Comparison of ENCODE assay signal across 26 mouse cellular contexts in the genomic region with DNA sequence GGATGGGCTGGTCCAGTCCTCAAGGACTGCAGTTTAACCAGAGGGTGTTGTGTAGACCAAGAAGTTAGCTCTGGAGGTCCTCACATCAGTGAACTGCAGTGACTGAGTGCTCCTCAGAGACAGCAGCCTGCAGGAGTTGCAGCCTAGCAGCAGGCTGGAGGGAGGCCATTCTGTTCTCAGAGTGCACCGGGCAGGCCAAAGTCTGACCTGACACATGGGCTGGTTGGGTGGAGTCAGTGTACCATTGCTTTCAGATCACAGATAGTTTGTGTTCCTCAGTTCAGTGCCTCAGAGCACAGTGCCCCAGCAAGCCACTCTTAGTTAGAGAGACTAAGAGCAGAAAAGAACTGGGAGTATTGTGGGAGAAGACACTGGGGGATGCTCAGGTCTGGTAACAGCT. TPM values are rescaled to one million over a fixed set of nuclear protein-coding genes. Genes with fewer than 3 reads are reported as not detected.
DNase-seq lines count a peak whose midpoint lies in the region; ATAC-seq and TF ChIP-seq lines count a peak whose summit lies in the region.
"Had no signal": no experiment of that assay in that cellular context is flagged by ENCODE, and none has a peak within 500 bp of the region (broad histone marks: within the 10 kb centered on the region; RNA-seq: fewer than 3 reads in every experiment).

No protein-coding gene starts in this region.

- H3K27me3 ChIP-seq in kidney, embryonic 15.5 days = no peaks in the 10 kb centered on the region
- H3K27me3 ChIP-seq in intestine, embryonic 15.5 days (replicated peaks) = no peaks in the 10 kb centered on the region
- H3K27me3 ChIP-seq in midbrain, postnatal 0 days (ENCODE audit: insufficient read depth, low read length) = no peaks in the 10 kb centered on the region
- H3K27me3 ChIP-seq: CH12.LX; forebrain, embryonic 13.5 days; heart, embryonic 13.5 days; hindbrain, embryonic 15.5 days; limb, embryonic 12.5 days had no signal

- peaks cover 100% of the 10 kb centered on the region for H3K36me3 ChIP-seq in kidney, embryonic 15.5 days
- peaks cover 74% of the 10 kb centered on the region for H3K36me3 ChIP-seq in intestine, embryonic 15.5 days
- peaks cover 78% of the 10 kb centered on the region for H3K36me3 ChIP-seq in midbrain, postnatal 0 days (ENCODE audit: insufficient read depth, low read length)

- H3K4me1 ChIP-seq in kidney, embryonic 15.5 days = no peaks in the 10 kb centered on the region
- H3K4me1 ChIP-seq in intestine, embryonic 15.5 days (replicated peaks) = no peaks in the 10 kb centered on the region
- H3K4me1 ChIP-seq in midbrain, postnatal 0 days (ENCODE audit: insufficient read depth, low read length) = no peaks in the 10 kb centered on the region
- H3K4me1 ChIP-seq: forebrain, embryonic 13.5 days; heart, embryonic 13.5 days; hindbrain, embryonic 15.5 days; limb, embryonic 12.5 days had no signal

- H3K4me2 ChIP-seq in kidney, embryonic 15.5 days = no peak overlapping the region
- no peak overlapping the region for H3K4me2 ChIP-seq in intestine, embryonic 15.5 days (replicated peaks)
- H3K4me2 ChIP-seq in midbrain, postnatal 0 days (ENCODE audit: low read depth, low read length, poor library complexity, severe bottlenecking) = no peak overlapping the region
- H3K4me2 ChIP-seq: forebrain, embryonic 13.5 days; heart, embryonic 13.5 days; hindbrain, embryonic 15.5 days; limb, embryonic 12.5 days had no signal

- no peaks in the 10 kb centered on the region for H3K9me3 ChIP-seq in kidney, embryonic 15.5 days (replicated peaks)
- H3K9me3 ChIP-seq in intestine, embryonic 15.5 days = no peaks in the 10 kb centered on the region
- H3K9me3 ChIP-seq in midbrain, postnatal 0 days (ENCODE audit: low read length) = no peaks in the 10 kb centered on the region
- H3K9me3 ChIP-seq: forebrain, embryonic 13.5 days; heart, embryonic 13.5 days; hindbrain, embryonic 15.5 days; limb, embryonic 12.5 days had no signal

- no peak for ATAC-seq in kidney, embryonic 15.5 days (replicated peaks; ENCODE audit: low FRiP score)
- peak; percentile 55; the same call in 1 of the 2 replicates for ATAC-seq in intestine, embryonic 15.5 days
- ATAC-seq in midbrain, postnatal 0 days (ENCODE audit: low FRiP score) = no peak
- ATAC-seq in megakaryocyte, adult 5-6 weeks (ENCODE audit: poor library complexity, severe bottlenecking) = no peak
- ATAC-seq: forebrain, embryonic 13.5 days; inflammation-experienced regulatory T-cells, adult 6 months had no signal

- no peak for TF ChIP-seq CTCF in midbrain, postnatal 0 days (IDR thresholded peaks at IDR 0.05)

- no peak overlapping the region for H3K27ac ChIP-seq in kidney, embryonic 15.5 days
- H3K27ac ChIP-seq in intestine, embryonic 15.5 days = no peak overlapping the region
- no peak overlapping the region for H3K27ac ChIP-seq in midbrain, postnatal 0 days (ENCODE audit: low read depth, low read length)
- H3K27ac ChIP-seq: forebrain, embryonic 13.5 days; heart, embryonic 13.5 days; hindbrain, embryonic 15.5 days; limb, embryonic 12.5 days; liver, embryonic 14.5 days; macrophage; stomach, postnatal 0 days had no signal

- peak; percentile 66 for DNase-seq in kidney, adult 11 months
- DNase-seq in kidney, adult 9 months = peak; percentile 80
- peak; percentile 56 to 82 for DNase-seq in kidney, postnatal 25 days
- DNase-seq in midbrain, postnatal 0 days (ENCODE audit: low spot score) = no peak
- DNase-seq in lung, postnatal 4 days = no peak
- DNase-seq: adrenal gland, adult 8-10 months; cerebellum, adult 8-10 months; cerebellum, postnatal 25 days; gastrocnemius, postnatal 10 days; heart, postnatal 10 days; right cerebral cortex, adult 18-20 months; spleen, adult 18-20 months; thymus, adult 18-20 months; thymus, postnatal 25 days had no signal

- H3K9ac ChIP-seq in kidney, embryonic 15.5 days = no peak overlapping the region
- H3K9ac ChIP-seq in intestine, embryonic 15.5 days = no peak overlapping the region
- no peak overlapping the region for H3K9ac ChIP-seq in midbrain, postnatal 0 days (replicated peaks; ENCODE audit: low read length, poor library complexity, severe bottlenecking)
- H3K9ac ChIP-seq: forebrain, embryonic 13.5 days; heart, embryonic 13.5 days; hindbrain, embryonic 15.5 days; limb, embryonic 12.5 days; liver, embryonic 14.5 days had no signal

- no peak overlapping the region for H3K4me3 ChIP-seq in kidney, embryonic 15.5 days (replicated peaks)
- H3K4me3 ChIP-seq in intestine, embryonic 15.5 days (replicated peaks) = no peak overlapping the region
- no peak overlapping the region for H3K4me3 ChIP-seq in midbrain, postnatal 0 days (ENCODE audit: low read depth, low read length)
- H3K4me3 ChIP-seq: forebrain, embryonic 13.5 days; heart, embryonic 13.5 days; hindbrain, embryonic 15.5 days; limb, embryonic 12.5 days had no signal

- 91% methylated on average over 1 of the region's 1 CpGs for WGBS in kidney, embryonic 15.5 days
- WGBS in intestine, embryonic 15.5 days = 100% methylated on average over 1 of the region's 1 CpGs
- WGBS in midbrain, postnatal 0 days = 95% methylated on average over 1 of the region's 1 CpGs

RNA-seq across cellular contexts. Expression of a gene that starts 28.7 kb away (rescaled TPM):
- 28.7 and 31.6 TPM in 2 replicates for polyA plus RNA-seq in kidney, embryonic 15.5 days (2015; fragmentation: Nextera tagmentation; extraction: Ambion mirVana)
- polyA plus RNA-seq in intestine, embryonic 15.5 days (2015; fragmentation: Nextera tagmentation; extraction: Ambion mirVana) = 26.0 and 26.8 TPM in 2 replicates
- total RNA-seq in midbrain, postnatal 0 days (2014; rRNA removed) = 48.6 and 48.9 TPM in 2 replicates
- polyA plus RNA-seq in midbrain, postnatal 0 days (2015; fragmentation: Nextera tagmentation; extraction: Ambion mirVana) = 21.5 and 23.5 TPM in 2 replicates
- 7.7 and 8.4 TPM in 2 replicates for total RNA-seq in megakaryocyte, adult 5-6 weeks (2015)
- total RNA-seq in megakaryocyte, adult 5-6 weeks (2017) = 15.2 and 17.3 TPM in 2 replicates

RNA-seq across cellular contexts. Expression of a gene that starts 52.3 kb away (rescaled TPM):
- 72.2 and 74.5 TPM in 2 replicates for polyA plus RNA-seq in kidney, embryonic 15.5 days (2015; fragmentation: Nextera tagmentation; extraction: Ambion mirVana)
- 64.7 and 69.0 TPM in 2 replicates for polyA plus RNA-seq in intestine, embryonic 15.5 days (2015; fragmentation: Nextera tagmentation; extraction: Ambion mirVana)
- 138 and 142 TPM in 2 replicates for total RNA-seq in midbrain, postnatal 0 days (2014; rRNA removed)
- 110 and 121 TPM in 2 replicates for polyA plus RNA-seq in midbrain, postnatal 0 days (2015; fragmentation: Nextera tagmentation; extraction: Ambion mirVana)
- 18.7 and 29.3 TPM in 2 replicates for total RNA-seq in megakaryocyte, adult 5-6 weeks (2015)
- 19.3 and 19.6 TPM in 2 replicates for total RNA-seq in megakaryocyte, adult 5-6 weeks (2017)

RNA-seq across cellular contexts. Expression of a gene that starts 56.8 kb away (rescaled TPM):
- polyA plus RNA-seq in kidney, embryonic 15.5 days (2015; fragmentation: Nextera tagmentation; extraction: Ambion mirVana) = 49.2 and 49.7 TPM in 2 replicates
- 32.5 and 36.1 TPM in 2 replicates for polyA plus RNA-seq in intestine, embryonic 15.5 days (2015; fragmentation: Nextera tagmentation; extraction: Ambion mirVana)
- 164 and 215 TPM in 2 replicates for total RNA-seq in midbrain, postnatal 0 days (2014; rRNA removed)
- 51.5 and 65.9 TPM in 2 replicates for polyA plus RNA-seq in midbrain, postnatal 0 days (2015; fragmentation: Nextera tagmentation; extraction: Ambion mirVana)
- 26.9 and 27.2 TPM in 2 replicates for total RNA-seq in megakaryocyte, adult 5-6 weeks (2015)
- total RNA-seq in megakaryocyte, adult 5-6 weeks (2017) = 11.5 and 13.9 TPM in 2 replicates

Comparison
In these comparisons a context has a peak if more than half of its experiments do, and no peak if none do; other contexts are left out.
1. DNase-seq: peak in kidney, adult 11 months (single experiment), kidney, adult 9 months (single experiment) and kidney, postnatal 25 days (2 of 2); none in midbrain, postnatal 0 days (single experiment) and lung, postnatal 4 days (0 of 2).